Mouse (Mus musculus) hindlimb bud, embryonic 11.5 days (tissue): ENCODE data around the gene Aqp5.

ENCODE experiments used
- DNase-seq: peaks from one replicate; pipeline ENCODE4 v3.0.0-alpha.2; 2012; ENCODE audit warnings: low read depth, low spot score; ENCODE audit errors: extremely low spot score

The Aqp5 gene

GRCm38 (mm10) chr15:99590429-99591084 lies at the start of gene Aqp5:
Aqp5 (plus strand) TSS chr15:99590782.
- no peak for DNase-seq

GRCm38 (mm10) chr15:99544047-99544446 lies 46.5 kb upstream of the Aqp5 start:
- DNase-seq, result no peak

DNA sequence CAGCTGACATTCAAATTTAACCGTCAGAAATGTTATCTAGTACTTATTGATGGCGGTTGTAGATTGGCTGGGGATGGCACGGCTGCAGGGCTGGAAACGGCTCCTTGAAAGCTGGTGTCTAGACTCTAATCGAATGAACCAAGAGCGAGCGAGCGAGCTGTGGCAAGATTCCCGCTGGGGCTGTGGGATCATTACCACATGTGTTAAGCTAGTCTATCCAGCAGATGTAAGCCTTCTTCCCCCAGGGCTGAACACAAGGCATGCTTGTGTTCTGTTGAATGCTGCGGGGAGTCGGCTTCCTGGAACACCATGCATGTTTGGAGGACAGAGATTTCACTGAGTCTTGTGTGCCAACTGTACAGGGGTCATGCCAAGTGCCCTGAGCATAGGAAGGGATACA lies 44.0 kb upstream of the Aqp5 start:
- peak; percentile 26 for DNase-seq

DNA sequence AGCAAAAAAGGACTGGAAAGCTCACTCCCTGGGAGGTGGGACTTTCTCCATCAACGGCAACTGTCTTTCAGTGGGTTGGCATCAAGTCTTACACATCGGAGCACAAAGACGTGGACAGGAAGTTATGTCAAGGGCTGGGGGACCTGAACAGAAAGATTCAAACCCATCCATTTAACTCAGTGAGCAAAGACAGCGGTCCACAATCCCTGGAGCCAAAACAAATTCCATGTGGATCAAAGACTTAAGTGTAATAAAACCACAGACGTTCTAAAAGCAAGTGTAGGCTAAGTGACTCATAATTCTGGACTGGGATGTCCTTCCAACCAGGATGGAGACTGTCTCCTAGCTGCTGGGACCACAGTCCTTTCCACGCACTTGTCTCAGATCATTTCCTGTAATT lies 42.9 kb upstream of the Aqp5 start:
- no peak for DNase-seq

- no peak for DNase-seq
These were observed 40.7 kb upstream of the Aqp5 start for GRCm38 (mm10) chr15:99549901-99550300.

- no peak for DNase-seq
These were observed 36.8 kb upstream of the Aqp5 start for GRCm38 (mm10) chr15:99553767-99554166.

- no peak for DNase-seq
These were observed 31.6 kb upstream of the Aqp5 start for GRCm38 (mm10) chr15:99558947-99559346.

- no peak for DNase-seq
These were observed 30.3 kb upstream of the Aqp5 start for GRCm38 (mm10) chr15:99560246-99560645.

- no peak for DNase-seq
These were observed 23.2 kb upstream of the Aqp5 start for GRCm38 (mm10) chr15:99567371-99567770.

GRCm38 (mm10) chr15:99568682-99569081 lies 21.9 kb upstream of the Aqp5 start:
- no peak for DNase-seq

DNA sequence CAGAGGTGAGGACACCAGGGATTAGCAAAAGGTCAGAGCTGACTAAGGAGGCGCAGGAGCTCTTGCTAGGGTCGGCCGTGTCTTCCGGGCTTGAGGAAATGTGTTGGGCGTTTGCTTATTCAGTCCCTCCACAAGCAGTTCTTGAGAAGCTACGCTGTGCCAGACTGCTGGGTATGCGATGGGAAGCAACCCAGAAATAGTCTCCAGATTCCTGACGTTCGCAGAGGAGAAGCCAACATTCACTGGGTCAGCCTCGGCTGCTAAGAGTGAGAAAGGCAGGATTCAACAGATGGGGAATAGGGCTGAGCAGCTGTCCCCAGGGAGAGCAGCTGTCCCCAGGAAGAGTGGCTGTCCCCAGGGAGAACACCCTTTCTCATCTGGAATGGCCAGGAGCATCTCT lies 21.5 kb upstream of the Aqp5 start:
- DNase-seq, result no peak

DNA sequence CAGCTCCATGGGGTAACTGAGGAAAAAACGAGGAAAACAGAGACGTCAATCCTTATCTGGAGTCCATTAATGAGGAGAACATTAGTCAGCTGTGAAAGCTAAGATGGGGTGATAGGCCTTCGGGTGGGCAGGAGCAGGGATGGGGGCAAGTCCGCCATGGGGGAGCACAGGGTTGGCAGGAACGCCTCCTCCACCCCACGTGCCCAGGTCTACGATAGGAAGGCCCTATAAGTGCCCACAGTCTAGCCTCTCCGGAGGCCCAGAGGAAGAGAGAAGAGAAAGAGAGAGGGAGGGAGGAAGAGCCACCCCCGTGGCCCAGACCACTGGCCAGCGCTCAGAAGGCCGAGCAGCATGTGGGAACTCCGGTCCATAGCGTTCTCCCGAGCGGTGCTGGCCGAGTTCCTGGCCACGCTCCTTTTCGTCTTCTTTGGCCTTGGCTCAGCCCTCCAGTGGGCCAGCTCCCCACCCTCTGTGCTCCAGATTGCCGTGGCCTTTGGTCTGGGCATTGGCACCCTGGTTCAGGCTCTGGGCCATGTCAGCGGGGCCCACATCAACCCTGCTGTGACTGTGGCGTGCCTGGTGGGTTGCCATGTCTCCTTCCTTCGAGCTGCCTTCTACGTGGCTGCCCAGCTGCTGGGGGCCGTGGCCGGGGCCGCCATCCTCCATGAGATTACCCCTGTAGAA lies 11.6 kb upstream of the Aqp5 start, which contains the start of gene Aqp2:
Aqp2 (plus strand) TSS at position 254 of the 684 bp plus-strand sequence.
- DNase-seq, result no peak

DNA sequence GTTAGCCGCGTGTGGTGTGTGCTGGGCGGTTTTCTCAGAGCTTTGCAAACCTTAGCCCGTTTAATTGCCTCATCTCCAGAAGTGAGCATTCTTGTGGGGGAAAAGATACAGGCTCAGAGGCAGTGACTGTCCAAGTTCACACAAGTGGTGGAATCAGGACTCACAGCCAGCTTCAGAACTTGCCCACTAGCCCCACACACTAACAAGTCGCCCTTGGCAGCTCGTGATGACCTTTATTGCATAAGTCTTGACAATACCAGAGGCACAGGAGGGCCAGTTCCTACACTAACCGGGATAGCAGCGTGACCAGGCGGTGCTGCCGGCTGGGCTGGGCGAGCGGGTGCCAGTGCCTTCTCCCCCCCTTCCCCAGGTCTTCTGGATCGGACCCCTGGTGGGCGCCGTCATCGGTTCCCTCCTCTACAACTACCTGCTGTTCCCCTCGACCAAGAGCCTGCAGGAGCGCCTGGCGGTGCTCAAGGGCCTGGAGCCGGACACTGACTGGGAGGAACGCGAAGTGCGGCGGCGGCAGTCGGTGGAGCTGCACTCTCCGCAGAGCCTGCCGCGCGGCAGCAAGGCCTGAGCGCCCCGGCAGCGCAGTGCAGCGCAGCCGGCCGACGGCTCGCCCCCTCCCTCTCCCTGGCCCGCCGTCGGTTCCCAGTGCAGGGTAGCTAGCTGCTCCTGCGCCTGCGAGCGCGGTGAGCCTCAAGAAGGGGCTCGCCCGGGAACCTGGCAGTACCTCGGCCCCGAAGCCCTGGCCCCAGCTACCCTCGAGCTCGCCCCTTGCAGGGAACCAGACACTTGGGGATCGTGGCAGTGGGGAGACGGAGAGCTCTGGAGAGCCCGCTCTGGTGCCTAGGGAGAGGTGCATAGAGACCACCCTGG lies 6.9 kb upstream of the Aqp5 start:
- DNase-seq, result no peak

GRCm38 (mm10) chr15:99584407-99585202 lies 6.0 kb upstream of the Aqp5 start:
- DNase-seq, result no peak

DNA sequence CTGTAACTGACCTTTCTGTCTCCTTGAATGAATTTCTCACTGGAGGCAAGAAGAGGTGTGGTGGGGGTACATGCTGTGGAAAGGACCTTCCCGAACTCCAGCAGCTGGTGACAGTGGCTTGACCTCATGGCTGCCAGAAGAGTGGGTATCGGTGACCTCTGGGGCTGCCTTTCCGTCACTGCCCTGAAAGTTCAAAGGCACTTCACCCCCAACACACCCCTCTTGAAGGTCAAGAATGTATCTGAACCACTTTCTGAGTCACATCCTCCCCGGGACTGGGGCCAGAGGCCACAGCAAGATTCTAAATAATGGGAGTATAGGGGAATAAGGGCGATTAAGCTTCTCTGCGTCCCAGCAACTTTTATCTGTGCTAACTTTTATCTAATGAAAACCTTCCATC lies 4.8 kb upstream of the Aqp5 start:
- no peak for DNase-seq

GRCm38 (mm10) chr15:99586525-99586924 lies 4.1 kb upstream of the Aqp5 start:
- DNase-seq, result no peak

DNA sequence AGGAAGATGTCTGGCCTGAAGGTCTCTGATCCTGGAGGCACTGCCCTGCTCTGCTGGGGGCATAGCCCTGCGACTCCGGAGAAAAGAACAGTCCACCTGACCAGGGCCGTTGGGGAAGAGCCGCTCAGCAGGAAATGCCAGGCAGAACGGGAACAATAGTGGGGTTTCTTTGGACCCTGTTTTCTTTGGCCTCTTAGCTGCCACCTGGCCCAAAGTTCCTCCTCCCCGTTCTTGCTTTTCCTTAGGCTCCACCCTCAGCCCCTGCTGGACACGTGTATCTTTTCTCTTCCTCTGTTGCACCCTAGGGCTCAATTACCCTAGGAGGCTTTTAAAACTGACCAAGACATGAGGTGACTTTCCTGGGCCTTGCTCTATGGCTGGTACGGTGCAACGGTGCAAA lies 1.3 kb upstream of the Aqp5 start:
- DNase-seq, result no peak

GRCm38 (mm10) chr15:99589704-99590103 lies 878 bp upstream of the Aqp5 start:
- no peak for DNase-seq

- DNase-seq, result no peak
These were observed 1.6 kb downstream of the Aqp5 start for GRCm38 (mm10) chr15:99592177-99592576.

GRCm38 (mm10) chr15:99592877-99593276 lies 2.3 kb downstream of the Aqp5 start:
- DNase-seq, result no peak

DNA sequence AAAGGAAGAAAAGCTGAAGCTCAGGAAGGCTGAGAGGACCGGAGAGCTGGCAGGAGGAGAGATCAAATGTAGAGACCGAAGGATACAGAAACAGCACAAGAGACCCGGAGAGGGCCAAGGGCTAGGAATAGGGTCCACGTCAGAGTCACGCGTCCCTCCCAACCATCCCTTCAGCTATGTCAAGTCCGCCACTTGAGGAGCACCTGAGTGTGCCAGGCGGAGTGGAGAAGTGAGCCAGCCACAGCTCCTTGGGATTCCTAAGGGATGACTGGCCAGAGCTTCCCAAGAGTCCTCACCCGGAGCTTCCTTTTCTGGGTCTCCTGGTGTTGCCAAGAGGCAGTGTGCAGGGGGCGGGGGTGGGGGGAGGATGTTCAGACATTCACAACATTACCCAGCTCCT lies 4.4 kb downstream of the Aqp5 start:
- no peak for DNase-seq
